Mouse (Mus musculus) embryonic facial prominence, embryonic 11.5 days (tissue): Measurements from ENCODE around the gene Serpina1c. TPM values are rescaled to one million over a fixed set of nuclear protein-coding genes. Genes with fewer than 3 reads are reported as not detected.
"Not testable (repeated sequence)": the region's sequence is repeated elsewhere in the genome, so short reads cannot be mapped to it uniquely, and the experiment has no call there.

Source experiments
- ATAC-seq: fragments of 200-750 bp; cut with Nextera tagmentation; replicated peaks from 2 replicates; pipeline ENCODE4 v1.8.0; 2017; ENCODE audit warnings: low read depth; ENCODE audit not compliant: insufficient number of reproducible peaks, low FRiP score, low TSS enrichment
- DNase-seq: peaks from one replicate; pipeline ENCODE4 v3.0.0-alpha.2; 2015; ENCODE audit warnings: low spot score
- H3K27ac ChIP-seq: fragments of 300-500 bp; sonication (generic); replicated peaks from 2 replicates; pipeline ENCODE4 v1.5.1; 2014; ENCODE audit warnings: mild to moderate bottlenecking, low read depth, low read length, control low read depth
- H3K27me3 ChIP-seq: fragments of 300-500 bp; sonication (generic); 2 replicates; pipeline ENCODE4 v1.6.1; 2014; ENCODE audit warnings: mild to moderate bottlenecking, low read length, moderate library complexity, mixed read lengths; ENCODE audit not compliant: control insufficient read depth, insufficient read depth
- H3K36me3 ChIP-seq: fragments of 300-500 bp; sonication (generic); replicated peaks from 2 replicates; pipeline ENCODE4 v1.6.1; 2014; ENCODE audit warnings: low read depth, mild to moderate bottlenecking, low read length, moderate library complexity, mixed read lengths; ENCODE audit not compliant: control insufficient read depth, insufficient read depth
- H3K4me1 ChIP-seq: fragments of 300-500 bp; sonication (generic); 2 replicates; pipeline ENCODE4 v1.6.1; 2014; ENCODE audit warnings: low read length, mixed read lengths; ENCODE audit not compliant: control insufficient read depth, insufficient read depth
- H3K4me2 ChIP-seq: fragments of 300-500 bp; sonication (generic); 2 replicates; pipeline ENCODE4 v1.6.1; 2014; ENCODE audit warnings: low read depth, mild to moderate bottlenecking, control low read depth, low read length, moderate library complexity
- H3K4me3 ChIP-seq: fragments of 300-500 bp; sonication (generic); 2 replicates; pipeline ENCODE4 v1.5.1; 2014; ENCODE audit warnings: low read depth, low read length, control low read depth
- H3K9ac ChIP-seq: fragments of 300-500 bp; sonication (generic); replicated peaks from 2 replicates; pipeline ENCODE4 v1.6.1; 2014; ENCODE audit warnings: mild to moderate bottlenecking, control low read depth, low read length
- H3K9me3 ChIP-seq: fragments of 300-500 bp; sonication (generic); replicated peaks from 2 replicates; pipeline ENCODE4 v1.6.1; 2016; ENCODE audit warnings: mild to moderate bottlenecking, low read length, inconsistent platforms, mixed read lengths; ENCODE audit not compliant: control insufficient read depth
- WGBS: fragments of 180-500 bp; shearing (Covaris S2); extraction: QIAGEN DNeasy Blood & Tissue Kit; methylation state at CpG from one replicate; pipeline ENCODE4 v1.1.7; 2014; 5-methylcytosine and 5-hydroxymethylcytosine counted together
- polyA plus RNA-seq: library from polyadenylated mRNA; unstranded; fragments of >200 nt; fragmentation: Nextera tagmentation; extraction: Ambion mirVana; gene quantifications from 2 replicates; pipeline ENCODE4 v1.2.1, GENCODE M21; 2014

Gene Serpina1c
- polyA plus RNA-seq, result 0.31 TPM in 1 of 2 replicates, not detected in the other

GRCm38 (mm10) chr12:103904837-103905340 is at the start of gene Serpina1c:
Gene Serpina1c (minus strand): TSS chr12:103904887.
- H3K4me2 ChIP-seq, H3K9me3 ChIP-seq, H3K4me3 ChIP-seq, H3K27ac ChIP-seq, H3K4me1 ChIP-seq, DNase-seq, ATAC-seq, H3K9ac ChIP-seq, H3K36me3 ChIP-seq, H3K27me3 ChIP-seq: not testable (repeated sequence)
- 83% methylated on average over 4 of the region's 4 CpGs for WGBS

GRCm38 (mm10) chr12:103952972-103953371 is 48.3 kb upstream of the Serpina1c start:
- not testable (repeated sequence) for ATAC-seq
- 95% methylated on average over 2 of the region's 3 CpGs for WGBS

GRCm38 (mm10) chr12:103946243-103946642 is 41.6 kb upstream of the Serpina1c start:
- Histone ChIP-seq H3K9ac (no peak overlapping the region), H3K4me3 (no peak overlapping the region), H3K36me3 (no peaks in the 10 kb centered on the region), H3K9me3 (no peaks in the 10 kb centered on the region), H3K4me2 (no peak overlapping the region), H3K27ac (no peak overlapping the region), H3K27me3 (no peaks in the 10 kb centered on the region), H3K4me1 (no peaks in the 10 kb centered on the region)
- 77% methylated on average over 4 of the region's 4 CpGs for WGBS
- ATAC-seq (no peak), DNase-seq (no peak)

More at GRCm38 (mm10) chr12:103952972-103953371, 48.3 kb upstream of the Serpina1c start:
- not testable (repeated sequence) for H3K27ac ChIP-seq, H3K4me3 ChIP-seq, H3K9ac ChIP-seq, H3K4me2 ChIP-seq, H3K36me3 ChIP-seq, H3K9me3 ChIP-seq, DNase-seq, H3K27me3 ChIP-seq, H3K4me1 ChIP-seq

GRCm38 (mm10) chr12:103909181-103909580 is 4.5 kb upstream of the Serpina1c start:
- H3K4me3 ChIP-seq, ATAC-seq, H3K27me3 ChIP-seq, H3K36me3 ChIP-seq, H3K4me1 ChIP-seq, H3K9ac ChIP-seq, H3K9me3 ChIP-seq, H3K4me2 ChIP-seq, DNase-seq, H3K27ac ChIP-seq: not testable (repeated sequence)
- WGBS, result 90% methylated on average over 10 of the region's 16 CpGs

- WGBS, result 32% methylated on average over 1 of the region's 1 CpGs
- ATAC-seq, H3K36me3 ChIP-seq, H3K27me3 ChIP-seq, DNase-seq, H3K4me1 ChIP-seq, H3K9me3 ChIP-seq, H3K4me3 ChIP-seq, H3K4me2 ChIP-seq, H3K9ac ChIP-seq, H3K27ac ChIP-seq: not testable (repeated sequence)
Measured at GRCm38 (mm10) chr12:103907746-103908145, 3.1 kb upstream of the Serpina1c start.

GRCm38 (mm10) chr12:103901929-103902328 is 2.8 kb downstream of the Serpina1c start:
- not testable (repeated sequence) for ATAC-seq, H3K9ac ChIP-seq, H3K4me2 ChIP-seq, H3K4me3 ChIP-seq, H3K27me3 ChIP-seq, DNase-seq, H3K36me3 ChIP-seq, H3K9me3 ChIP-seq, H3K27ac ChIP-seq, H3K4me1 ChIP-seq
- WGBS, result 86% methylated on average over 3 of the region's 3 CpGs

- not testable (repeated sequence) for H3K27ac ChIP-seq, H3K4me1 ChIP-seq, H3K4me3 ChIP-seq, H3K36me3 ChIP-seq, H3K27me3 ChIP-seq, H3K4me2 ChIP-seq, H3K9me3 ChIP-seq, DNase-seq, H3K9ac ChIP-seq, ATAC-seq
- 87% methylated on average over 1 of the region's 1 CpGs for WGBS
Measured at GRCm38 (mm10) chr12:103866873-103867272, 37.8 kb downstream of the Serpina1c start.

GRCm38 (mm10) chr12:103863101-103863974 is 41.3 kb downstream of the Serpina1c start, which contains the start of gene Serpina1a:
Gene Serpina1a (minus strand): TSS chr12:103863562.
- not testable (repeated sequence) for H3K4me1 ChIP-seq, H3K9me3 ChIP-seq, H3K27me3 ChIP-seq, DNase-seq, H3K4me2 ChIP-seq, H3K27ac ChIP-seq, H3K36me3 ChIP-seq, H3K9ac ChIP-seq, ATAC-seq, H3K4me3 ChIP-seq
- WGBS, result 83% methylated on average over 9 of the region's 9 CpGs
